Comparison of ENCODE assay signal across 19 mouse cellular contexts in the genomic region with DNA sequence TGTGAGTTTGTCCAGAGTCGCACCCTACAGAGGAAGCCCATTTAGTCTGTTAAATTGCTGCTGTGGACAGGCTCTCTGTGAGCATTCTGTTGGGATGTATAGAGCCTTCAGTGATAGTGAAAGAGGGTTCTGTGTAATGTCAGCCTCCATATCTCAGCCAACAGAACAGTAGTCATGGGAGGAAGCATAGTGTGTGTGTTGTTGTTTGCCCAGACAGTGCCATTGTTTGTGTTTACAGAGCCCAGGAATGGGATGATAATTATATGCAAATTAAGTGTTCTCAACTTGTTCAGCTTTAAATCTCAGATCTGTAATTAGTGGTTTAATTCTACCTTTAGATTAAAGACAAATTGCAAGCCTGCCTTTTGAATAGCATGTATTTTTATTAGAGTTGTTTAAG.
DNase-seq lines count a peak whose midpoint lies in the region; ATAC-seq and TF ChIP-seq lines count a peak whose summit lies in the region.
"Had no signal": no experiment of that assay in that cellular context is flagged by ENCODE, and none has a peak within 500 bp of the region (broad histone marks: within the 10 kb centered on the region; RNA-seq: fewer than 3 reads in every experiment).

No protein-coding gene starts in this region.

- TF ChIP-seq POLR2A in brain, embryonic 14.5 days (IDR thresholded peaks at IDR 0.05; ENCODE audit: borderline replicate concordance, extremely low read depth, insufficient read depth, insufficient read length, poor library complexity, severe bottlenecking): no peak

- ATAC-seq in forebrain, embryonic 14.5 days: 0 out of 2 replicates have a peak, but pooled peaks have one; percentile 32
- ATAC-seq in forebrain, embryonic 15.5 days (replicated peaks): no peak
- 0 out of 2 replicates have a peak, but pooled peaks have one; percentile 46 for ATAC-seq in heart, embryonic 11.5 days (replicated peaks; ENCODE audit: insufficient number of reproducible peaks, low FRiP score, low TSS enrichment)
- ATAC-seq in heart, embryonic 13.5 days (ENCODE audit: extremely low read depth, insufficient number of reproducible peaks, low FRiP score, low TSS enrichment): no peak
- ATAC-seq: forebrain, postnatal 0 days had no signal

- no peaks in the 10 kb centered on the region for H3K27me3 ChIP-seq in forebrain, embryonic 14.5 days (replicated peaks; ENCODE audit: control insufficient read depth, insufficient read depth, low read length)
- no peaks in the 10 kb centered on the region for H3K27me3 ChIP-seq in forebrain, embryonic 15.5 days
- no peaks in the 10 kb centered on the region for H3K27me3 ChIP-seq in heart, embryonic 11.5 days (ENCODE audit: control insufficient read depth, insufficient read depth, low read length)
- H3K27me3 ChIP-seq in heart, embryonic 10.5 days (ENCODE audit: insufficient read depth, poor library complexity, severe bottlenecking): no peaks in the 10 kb centered on the region
- H3K27me3 ChIP-seq in heart, embryonic 13.5 days (replicated peaks): no peaks in the 10 kb centered on the region
- H3K27me3 ChIP-seq: embryonic facial prominence, embryonic 12.5 days had no signal

- TF ChIP-seq CTCF in brain, embryonic 14.5 days (IDR thresholded peaks at IDR 0.05; ENCODE audit: borderline replicate concordance, extremely low read depth, insufficient read depth, insufficient read length): no peak

- 77% methylated on average over 1 of the region's 1 CpGs for WGBS in forebrain, embryonic 14.5 days
- WGBS in forebrain, embryonic 15.5 days: 70% methylated on average over 1 of the region's 1 CpGs
- WGBS in heart, embryonic 11.5 days (ENCODE audit: insufficient replicate concordance): 36% methylated on average over 1 of the region's 1 CpGs
- 33% methylated on average over 1 of the region's 1 CpGs for WGBS in heart, embryonic 10.5 days
- WGBS in heart, embryonic 13.5 days: 30% methylated on average over 1 of the region's 1 CpGs

- H3K4me1 ChIP-seq in forebrain, embryonic 14.5 days (ENCODE audit: control insufficient read depth, insufficient read depth, low read length): no peaks in the 10 kb centered on the region
- H3K4me1 ChIP-seq in forebrain, embryonic 15.5 days: peaks cover 6% of the 10 kb centered on the region; the same call in 1 of the 2 replicates
- peaks cover 16% of the 10 kb centered on the region for H3K4me1 ChIP-seq in heart, embryonic 11.5 days (ENCODE audit: control insufficient read depth, insufficient read depth, low read length)
- peaks cover 35% of the 10 kb centered on the region for H3K4me1 ChIP-seq in heart, embryonic 10.5 days
- peaks cover 37% of the 10 kb centered on the region for H3K4me1 ChIP-seq in heart, embryonic 13.5 days
- H3K4me1 ChIP-seq: embryonic facial prominence, embryonic 10.5 days; embryonic facial prominence, embryonic 12.5 days had no signal

- H3K27ac ChIP-seq in forebrain, embryonic 14.5 days (ENCODE audit: low read depth, low read length): no peak overlapping the region
- H3K27ac ChIP-seq in forebrain, embryonic 15.5 days (replicated peaks): no peak overlapping the region
- no peak overlapping the region for H3K27ac ChIP-seq in heart, embryonic 11.5 days (ENCODE audit: low read depth, low read length)
- no peak overlapping the region for H3K27ac ChIP-seq in heart, embryonic 10.5 days
- peak overlapping the region; percentile 20; the same call in 1 of the 2 replicates for H3K27ac ChIP-seq in heart, embryonic 13.5 days (replicated peaks)
- H3K27ac ChIP-seq: embryonic facial prominence, embryonic 10.5 days; embryonic facial prominence, embryonic 12.5 days had no signal

- H3K4me2 ChIP-seq in forebrain, embryonic 14.5 days (ENCODE audit: low read length): no peak overlapping the region
- H3K4me2 ChIP-seq in forebrain, embryonic 15.5 days (replicated peaks): no peak overlapping the region
- H3K4me2 ChIP-seq in heart, embryonic 11.5 days: no peak overlapping the region
- H3K4me2 ChIP-seq in heart, embryonic 13.5 days: no peak overlapping the region
- H3K4me2 ChIP-seq: embryonic facial prominence, embryonic 12.5 days had no signal

- no peak overlapping the region for H3K4me3 ChIP-seq in forebrain, embryonic 14.5 days (ENCODE audit: low read depth, low read length)
- H3K4me3 ChIP-seq in forebrain, embryonic 15.5 days: no peak overlapping the region
- H3K4me3 ChIP-seq in heart, embryonic 11.5 days (ENCODE audit: low read depth, low read length): no peak overlapping the region
- no peak overlapping the region for H3K4me3 ChIP-seq in heart, embryonic 10.5 days
- H3K4me3 ChIP-seq in heart, embryonic 13.5 days: no peak overlapping the region
- H3K4me3 ChIP-seq: embryonic facial prominence, embryonic 10.5 days; embryonic facial prominence, embryonic 12.5 days had no signal

- H3K36me3 ChIP-seq in forebrain, embryonic 14.5 days (ENCODE audit: control insufficient read depth, insufficient read depth, low read length): no peaks in the 10 kb centered on the region
- no peaks in the 10 kb centered on the region for H3K36me3 ChIP-seq in forebrain, embryonic 15.5 days
- H3K36me3 ChIP-seq in heart, embryonic 11.5 days (ENCODE audit: control insufficient read depth, insufficient read depth, low read length): no peaks in the 10 kb centered on the region
- H3K36me3 ChIP-seq in heart, embryonic 10.5 days: no peaks in the 10 kb centered on the region
- H3K36me3 ChIP-seq in heart, embryonic 13.5 days: no peaks in the 10 kb centered on the region
- H3K36me3 ChIP-seq: embryonic facial prominence, embryonic 10.5 days; embryonic facial prominence, embryonic 12.5 days had no signal

- DNase-seq in forebrain, embryonic 14.5 days (ENCODE audit: low spot score): peak; percentile 20
- DNase-seq in heart, embryonic 10.5 days (ENCODE audit: low spot score): no peak
- DNase-seq in heart, adult 11 months: no peak
- DNase-seq in brain, embryonic 14.5 days (ENCODE audit: low read depth): peak; percentile 39
- DNase-seq in right cerebral cortex, postnatal 36 days (ENCODE audit: low spot score in 2 of 2): no peak
- DNase-seq: adrenal gland, adult 2 months; adrenal gland, postnatal 10 days; adrenal gland, postnatal 25 days; cerebellum, adult 11-12 months; cerebellum, adult 2 months; cerebellum, adult 9-10 months; cerebellum, postnatal 10 days; cerebellum, postnatal 25 days; forebrain, postnatal 0 days had no signal

- H3K9ac ChIP-seq in forebrain, embryonic 14.5 days (ENCODE audit: low read length): no peak overlapping the region
- no peak overlapping the region for H3K9ac ChIP-seq in forebrain, embryonic 15.5 days (replicated peaks)
- no peak overlapping the region for H3K9ac ChIP-seq in heart, embryonic 11.5 days (ENCODE audit: low read depth, low read length)
- H3K9ac ChIP-seq in heart, embryonic 13.5 days: no peak overlapping the region
- H3K9ac ChIP-seq: embryonic facial prominence, embryonic 12.5 days; forebrain, postnatal 0 days had no signal

- H3K9me3 ChIP-seq in forebrain, embryonic 14.5 days (replicated peaks; ENCODE audit: control insufficient read depth, low read length): no peaks in the 10 kb centered on the region
- no peaks in the 10 kb centered on the region for H3K9me3 ChIP-seq in forebrain, embryonic 15.5 days
- H3K9me3 ChIP-seq in heart, embryonic 11.5 days (replicated peaks; ENCODE audit: control insufficient read depth, low read length): no peaks in the 10 kb centered on the region
- H3K9me3 ChIP-seq in heart, embryonic 10.5 days: no peaks in the 10 kb centered on the region
- no peaks in the 10 kb centered on the region for H3K9me3 ChIP-seq in heart, embryonic 13.5 days
- H3K9me3 ChIP-seq: embryonic facial prominence, embryonic 10.5 days; embryonic facial prominence, embryonic 12.5 days had no signal

Comparison
In these comparisons a context has a peak if more than half of its experiments do, and no peak if none do; other contexts are left out.
1. ATAC-seq: peak in forebrain, embryonic 14.5 days (single experiment) and heart, embryonic 11.5 days (single experiment); none in forebrain, embryonic 15.5 days (single experiment) and heart, embryonic 13.5 days (single experiment).
2. DNase-seq: peak in forebrain, embryonic 14.5 days (single experiment) and brain, embryonic 14.5 days (single experiment); none in heart, embryonic 10.5 days (single experiment), heart, adult 11 months (single experiment) and right cerebral cortex, postnatal 36 days (0 of 2).